Mouse (Mus musculus) cerebellum, postnatal 4 days (tissue): ENCODE results near the gene Irf2bp1.

Experiments used
- DNase-seq, 2 experiments: peaks; one replicate each; pipeline ENCODE4 v3.0.0; 2022; ENCODE audit warnings: low spot score in 2 of 2, mixed read lengths in 1 of 2

The Irf2bp1 gene

DNA sequence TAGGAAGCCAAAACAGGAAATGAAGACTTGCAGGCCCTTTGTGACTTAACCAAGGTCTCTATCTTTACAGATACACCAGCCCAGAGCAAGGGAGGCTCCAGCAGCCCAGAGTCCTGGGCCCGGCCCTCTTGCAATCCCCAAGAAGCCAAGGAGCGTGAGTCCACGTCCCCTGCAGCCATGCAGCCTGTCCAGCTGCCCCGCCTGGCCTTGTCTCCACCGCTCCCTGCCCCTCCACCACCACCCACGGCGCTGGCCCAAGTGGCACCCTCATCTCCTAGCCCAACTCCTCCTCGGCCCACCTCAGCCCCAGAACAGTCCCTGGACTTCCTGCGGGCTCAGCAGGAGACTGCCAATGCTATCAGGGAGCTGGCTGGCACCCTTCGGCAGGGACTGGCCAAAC, 3.4 kb upstream of the Irf2bp1 start:
- DNase-seq: peak in 1 of 2 experiments; percentile 1

DNA sequence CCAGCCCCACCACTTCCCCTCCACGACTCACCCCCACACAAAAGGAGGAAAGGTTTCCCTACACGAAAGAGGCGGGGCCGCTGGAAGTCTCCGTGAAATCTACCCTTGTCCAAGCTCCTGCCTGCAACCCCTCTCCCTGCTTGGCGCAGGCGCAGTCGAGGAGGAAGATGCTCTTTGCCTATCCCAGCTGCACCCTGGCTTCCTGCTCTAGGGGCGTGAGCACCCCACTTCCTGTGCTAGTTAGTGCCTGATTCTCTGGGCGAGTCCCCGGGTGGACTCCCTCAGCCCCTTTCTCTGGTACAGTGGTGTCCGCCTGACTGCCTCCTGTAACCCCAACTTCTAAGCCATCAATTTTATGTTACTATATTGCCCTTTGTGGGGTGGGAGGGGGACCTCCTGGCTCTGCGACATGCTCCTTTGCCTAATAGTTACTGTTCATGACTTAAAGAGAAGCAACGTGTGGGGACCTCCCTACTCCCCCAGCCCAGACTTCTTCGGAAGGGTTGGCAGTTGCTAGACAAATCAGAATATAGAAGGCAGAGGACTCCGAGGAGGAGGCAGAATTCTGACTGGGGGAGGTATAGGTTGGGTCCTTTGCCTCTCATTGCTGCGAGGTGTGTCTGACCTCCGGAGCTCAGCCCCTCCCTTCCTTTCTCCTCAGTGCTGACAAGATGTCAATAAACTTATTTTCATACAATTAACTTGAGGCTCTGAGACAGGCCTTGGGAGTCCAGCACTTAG, 2.6 kb upstream of the Irf2bp1 start:
- DNase-seq: no peak

DNA sequence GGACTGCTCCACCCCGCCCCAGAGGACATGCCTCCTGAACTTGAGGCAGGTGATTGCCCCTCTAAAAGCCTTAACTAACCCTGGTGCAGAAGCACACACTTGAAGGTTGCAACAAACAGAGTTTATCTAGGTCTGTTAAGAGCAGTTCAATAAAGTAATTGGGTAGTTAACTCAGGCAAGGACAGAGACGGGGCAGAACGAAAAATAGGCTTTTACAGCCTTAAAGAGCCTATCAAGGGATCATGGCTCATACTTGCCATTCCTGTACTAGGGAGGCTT, 2.1 kb upstream of the Irf2bp1 start:
- DNase-seq: no peak

DNA sequence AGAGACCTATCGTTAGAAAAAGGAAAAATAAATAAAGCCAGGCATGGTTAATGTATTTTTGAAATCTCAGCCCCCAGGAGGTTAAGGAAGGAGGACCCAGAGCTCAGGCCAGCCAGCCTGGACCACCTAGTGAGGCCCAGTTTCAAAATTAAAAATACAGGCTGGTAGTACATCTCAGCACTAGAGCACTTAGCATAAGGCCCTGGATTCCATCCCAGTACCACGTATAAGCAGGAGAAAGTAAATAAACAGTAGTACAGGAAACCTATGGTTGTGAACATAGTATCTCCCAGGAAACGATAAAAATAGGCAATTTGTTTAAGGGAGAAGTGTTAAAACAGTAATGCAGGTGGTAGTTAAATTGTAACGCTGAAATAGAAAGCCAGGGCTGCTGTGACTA, 1.7 kb upstream of the Irf2bp1 start:
- DNase-seq: no peak

- peak in 1 of 2 experiments; percentile 61 for DNase-seq
Measured at GRCm38 (mm10) chr7:19002848-19003498, 871 bp upstream of the Irf2bp1 start.

DNA sequence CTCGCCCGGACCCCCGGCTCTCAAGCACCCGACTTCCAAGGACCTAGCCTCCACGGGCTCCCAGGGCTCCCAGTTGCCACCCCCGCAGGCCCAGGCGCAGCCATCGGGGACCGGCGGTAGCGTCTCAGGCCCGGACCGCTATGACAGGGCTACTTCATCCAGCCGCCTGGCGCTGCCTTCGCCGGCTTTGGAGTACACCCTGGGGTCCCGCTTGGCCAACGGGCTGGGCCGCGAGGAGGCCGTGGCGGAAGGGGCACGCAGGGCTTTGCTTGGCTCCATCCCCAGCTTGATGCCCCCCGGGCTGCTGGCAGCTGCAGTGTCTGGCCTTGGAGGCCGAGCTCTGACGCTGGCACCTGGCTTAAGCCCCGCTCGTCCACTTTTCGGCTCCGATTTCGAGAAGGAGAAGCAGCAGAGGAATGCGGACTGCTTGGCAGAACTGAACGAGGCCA, 811 bp downstream of the Irf2bp1 start:
- DNase-seq: peak in 1 of 2 experiments; percentile 65

- no peak for DNase-seq
Measured at GRCm38 (mm10) chr7:19005417-19006121, 1.7 kb downstream of the Irf2bp1 start.

- peak; percentile 72 to 85 for DNase-seq
Measured at GRCm38 (mm10) chr7:19006476-19006875, 2.6 kb downstream of the Irf2bp1 start.

DNA sequence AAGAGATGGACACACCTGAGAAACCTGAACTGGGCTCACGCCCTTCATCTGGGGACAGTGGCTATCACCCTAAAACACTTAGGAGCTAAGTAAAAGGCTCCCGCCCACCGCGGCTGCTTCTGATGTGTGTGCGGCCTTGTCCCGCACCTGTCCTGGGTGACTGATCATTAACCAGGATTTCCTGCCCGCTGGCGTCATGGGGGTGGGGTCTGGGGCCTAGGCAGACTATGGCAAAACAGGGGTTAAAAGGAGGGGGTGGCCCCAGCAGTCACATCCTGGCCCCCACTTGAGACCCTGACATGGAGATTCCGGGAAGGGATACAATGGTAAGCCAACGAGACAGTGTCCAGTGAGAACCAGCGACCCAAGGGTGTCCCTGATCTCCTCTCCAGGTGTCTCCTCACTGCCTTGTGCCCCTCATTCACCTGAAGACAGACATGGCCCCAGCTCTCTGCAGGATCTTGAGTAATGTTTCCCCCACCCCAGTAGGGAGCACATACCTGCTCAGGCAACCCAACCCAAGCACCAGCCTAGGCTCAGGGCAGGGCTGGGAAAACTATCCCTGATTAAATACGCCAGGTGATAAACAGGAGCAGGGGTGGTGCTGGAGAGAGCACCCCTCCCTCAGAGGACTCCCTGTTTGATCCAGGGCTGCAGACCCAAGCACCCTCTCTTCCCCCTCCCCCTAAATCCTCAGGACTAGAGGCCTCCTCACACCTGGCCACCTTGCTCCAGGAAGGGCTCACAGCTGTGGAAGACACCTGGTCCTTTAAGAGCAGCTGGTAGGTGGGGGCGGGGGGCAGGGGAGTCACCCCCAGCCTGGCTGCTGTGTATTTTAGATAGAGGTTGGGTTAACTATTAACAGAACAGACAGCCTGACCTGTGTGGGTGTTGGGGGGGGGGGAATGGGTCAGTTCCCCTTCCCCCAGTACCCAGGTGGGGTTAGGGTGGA, 3.5 kb downstream of the Irf2bp1 start:
- DNase-seq: no peak

GRCm38 (mm10) chr7:19010581-19010980, 6.7 kb downstream of the Irf2bp1 start:
- DNase-seq: no peak

DNA sequence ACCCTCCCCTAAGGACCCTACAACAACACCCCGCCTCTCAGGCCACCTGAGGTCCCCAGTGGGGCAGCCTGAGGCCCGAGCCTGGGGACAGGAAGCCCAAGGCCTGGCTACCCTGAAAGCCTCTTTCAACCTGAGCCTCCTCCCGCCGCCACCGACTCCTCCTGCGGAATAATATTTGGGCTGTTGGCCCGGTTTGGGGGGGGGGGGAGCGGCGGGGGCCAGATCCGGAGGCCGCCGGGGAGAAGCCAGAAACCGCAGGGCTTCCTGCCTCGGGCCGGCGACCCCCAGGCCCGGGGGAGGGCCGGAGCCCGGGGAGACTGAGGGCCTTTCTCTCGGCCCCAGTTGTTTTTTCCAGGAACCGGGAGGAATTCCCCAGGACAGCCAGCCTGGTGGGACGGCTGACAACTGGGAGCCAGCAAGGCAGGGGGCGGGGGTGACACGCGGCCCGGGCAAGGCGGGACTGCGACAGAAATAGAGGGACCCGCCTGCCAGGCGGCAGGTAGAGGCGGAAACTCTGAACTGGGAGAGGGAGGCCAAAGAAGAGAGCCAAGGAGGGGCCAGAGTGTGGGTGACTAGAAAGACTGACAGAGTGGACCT, 8.3 kb downstream of the Irf2bp1 start:
- no peak for DNase-seq

DNA sequence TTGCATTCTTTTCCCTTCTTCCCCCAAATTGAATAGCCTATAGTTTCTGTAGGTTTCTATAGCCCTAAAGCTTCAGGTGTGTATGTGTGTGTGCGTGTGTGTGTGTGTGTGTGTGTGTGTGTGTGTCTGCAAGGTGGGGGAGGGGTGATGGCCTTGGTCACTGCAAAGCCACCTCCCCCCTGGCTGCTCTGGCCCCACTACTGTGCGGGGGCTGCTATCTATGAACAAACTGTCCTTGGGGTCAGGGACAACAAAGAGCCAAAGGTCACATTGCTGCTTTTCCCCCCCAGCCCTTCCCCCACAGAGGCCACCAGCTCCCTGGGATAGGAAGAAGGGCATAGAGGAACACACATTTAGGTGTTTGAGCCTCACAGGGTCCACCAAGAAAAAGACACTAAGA, 9.0 kb downstream of the Irf2bp1 start:
- DNase-seq: no peak

- DNase-seq: no peak
Measured at GRCm38 (mm10) chr7:19014452-19014851, 10.6 kb downstream of the Irf2bp1 start.

DNA sequence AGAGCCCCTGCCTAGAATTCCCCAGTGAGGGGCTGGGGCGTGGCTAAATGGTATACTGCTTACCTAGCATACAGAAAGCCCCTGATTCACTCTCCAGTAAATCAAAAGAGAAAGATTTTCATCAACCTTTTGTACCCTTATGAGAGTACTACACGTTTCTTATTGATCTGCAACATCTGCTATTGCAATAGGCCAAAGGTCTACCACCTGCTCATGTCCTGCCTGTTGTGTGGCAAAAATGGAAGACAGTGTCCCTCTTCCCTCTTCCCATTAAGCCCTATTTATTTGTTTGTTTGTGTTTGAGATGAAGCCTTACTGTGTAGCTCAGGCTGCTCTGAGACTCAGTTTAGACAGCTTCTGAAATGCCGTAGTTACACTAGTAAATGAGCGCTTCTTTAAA, 12.2 kb downstream of the Irf2bp1 start:
- DNase-seq: no peak

- no peak for DNase-seq
Measured at GRCm38 (mm10) chr7:19017909-19018308, 14.1 kb downstream of the Irf2bp1 start.

DNA sequence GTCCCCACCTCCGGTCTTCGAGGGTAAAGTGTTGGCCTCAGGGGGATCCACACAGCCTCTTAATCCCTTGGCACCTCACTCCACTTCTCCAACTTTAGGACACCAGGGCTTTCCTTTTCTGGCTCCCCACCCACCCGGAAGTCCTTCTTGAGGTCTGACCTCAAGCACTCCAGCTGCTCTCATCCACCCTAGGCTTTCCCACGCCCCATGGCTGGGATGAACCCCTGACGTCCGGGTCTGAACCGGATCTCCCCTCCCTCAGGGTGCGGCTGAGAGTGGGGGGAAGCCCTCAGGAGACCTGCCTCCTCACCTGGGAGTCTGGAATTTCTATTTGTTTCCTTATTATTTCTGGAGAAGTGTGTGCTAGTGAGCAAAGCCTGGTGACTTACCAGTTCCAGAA, 17.2 kb downstream of the Irf2bp1 start:
- no peak for DNase-seq

GRCm38 (mm10) chr7:19022189-19022958, 18.5 kb downstream of the Irf2bp1 start:
- DNase-seq: no peak

GRCm38 (mm10) chr7:19023357-19023814, 19.5 kb downstream of the Irf2bp1 start, which contains the start of gene Foxa3:
TSS of gene Foxa3 (minus strand) at chr7:19023538.
- no peak for DNase-seq

DNA sequence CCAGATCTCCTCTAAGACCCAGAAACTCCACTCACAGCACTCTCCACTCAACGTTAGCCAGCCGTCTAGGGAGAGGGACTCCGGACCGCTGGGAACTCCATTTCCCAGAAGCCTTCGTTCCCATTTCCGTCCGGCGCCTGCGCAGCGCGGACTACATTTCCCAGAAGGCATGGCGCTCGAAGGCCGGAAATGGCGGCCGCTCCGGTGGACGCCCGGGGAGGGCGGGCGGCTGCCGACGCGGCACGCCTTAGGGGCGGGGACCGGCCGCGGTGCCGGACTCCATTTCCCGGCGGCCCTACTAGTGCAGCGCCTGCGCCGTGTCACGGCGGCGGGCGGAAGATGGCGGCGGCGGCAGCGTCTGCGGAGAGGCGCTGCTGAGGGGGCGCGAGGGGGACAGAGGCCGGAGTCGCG, 20.3 kb downstream of the Irf2bp1 start, which contains the start of gene Sympk:
TSS of gene Sympk (plus strand) at position 282 of the 411 bp plus-strand sequence.
- DNase-seq: peak; percentile 93 to 95

- DNase-seq: no peak
Measured at GRCm38 (mm10) chr7:19024581-19025255, 20.9 kb downstream of the Irf2bp1 start.
